Mouse (Mus musculus): ENCODE data around the gene Phactr2. TPM values are rescaled to one million over a fixed set of nuclear protein-coding genes. Genes with fewer than 3 reads are reported as not detected.
"Not testable (repeated sequence)": the region's sequence is repeated elsewhere in the genome, so short reads cannot be mapped to it uniquely, and the experiment has no call there.

Phactr2 gene
- 10.3 and 10.8 TPM in 2 replicates for polyA plus RNA-seq (2016; fragmentation: Nextera tagmentation; extraction: Ambion mirVana)

- Histone ChIP-seq H3K27me3 (ENCODE audit: low read depth, poor library complexity, severe bottlenecking) (peaks cover 59% of the 10 kb centered on the region), H3K36me3 (no peaks in the 10 kb centered on the region), H3K4me3 (peak within 1 kb of the TSS; percentile 79), H3K27ac (replicated peaks) (peak within 1 kb of the TSS; percentile 83), H3K9me3 (replicated peaks) (no peaks in the 10 kb centered on the region), H3K4me1 (peaks cover 18% of the 10 kb centered on the region)
- under 1% methylated on average over 67 of the region's 71 CpGs for WGBS
- peak; percentile 67 for DNase-seq (ENCODE audit: low spot score)
Measured at GRCm38 (mm10) chr10:13473833-13474567, at the start of gene Phactr2. Gene Phactr2, minus strand, starts transcription at chr10:13474412.

DNA sequence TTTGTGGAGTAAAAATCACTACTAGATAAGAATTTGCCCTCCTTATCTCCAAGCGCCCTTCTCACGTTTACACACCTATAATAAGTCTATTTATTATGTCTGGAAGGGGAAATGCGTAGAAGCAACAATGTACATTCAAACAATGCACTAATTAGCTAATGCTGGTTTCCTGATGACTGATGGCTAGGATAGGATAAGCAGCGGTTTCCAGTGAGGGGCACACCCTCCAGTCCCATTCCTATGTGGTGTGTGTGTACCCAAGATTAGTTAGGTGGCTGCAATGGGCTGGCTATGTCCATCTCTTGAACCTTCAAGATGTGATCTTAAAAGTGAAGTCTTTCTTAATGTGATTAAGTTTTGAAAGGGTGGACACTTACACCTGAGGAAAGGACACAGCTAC, 47.6 kb upstream of the Phactr2 start:
- H3K36me3 ChIP-seq, result peaks cover 5% of the 10 kb centered on the region
- no peaks in the 10 kb centered on the region for H3K9me3 ChIP-seq (replicated peaks)
- no peaks in the 10 kb centered on the region for H3K27me3 ChIP-seq (ENCODE audit: low read depth, poor library complexity, severe bottlenecking)
- H3K27ac ChIP-seq (replicated peaks), result no peak overlapping the region
- DNase-seq (ENCODE audit: low spot score), result no peak
- WGBS, result 84% methylated on average over 4 of the region's 4 CpGs
- H3K4me3 ChIP-seq, result no peak overlapping the region
- H3K4me1 ChIP-seq, result no peaks in the 10 kb centered on the region

DNA sequence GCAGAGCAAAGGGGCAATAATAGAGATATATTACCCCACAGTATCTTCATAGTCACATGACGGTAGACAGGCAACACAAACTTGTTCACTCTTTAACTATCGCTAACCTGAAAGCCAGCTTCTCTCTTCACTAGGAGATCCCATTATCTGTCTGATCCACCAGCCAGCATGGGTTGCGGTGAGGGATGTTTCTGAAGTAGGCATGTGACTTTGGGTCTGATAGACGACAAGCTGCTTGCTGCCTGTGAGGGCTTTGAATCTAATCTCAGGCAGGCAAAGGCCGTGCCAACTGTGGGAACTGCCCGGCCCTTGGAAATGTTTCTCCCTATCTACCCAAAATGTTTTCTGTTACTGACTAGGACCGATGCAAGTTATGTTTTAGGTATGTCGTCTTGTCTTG, 28.2 kb upstream of the Phactr2 start:
- Histone ChIP-seq H3K9me3 (replicated peaks) (no peaks in the 10 kb centered on the region), H3K27ac (replicated peaks) (no peak overlapping the region), H3K36me3 (peaks cover 4% of the 10 kb centered on the region; the same call in 1 of the 2 replicates), H3K27me3 (ENCODE audit: low read depth, poor library complexity, severe bottlenecking) (0 out of 2 replicates have a peak, but pooled peaks cover 13% of the 10 kb centered on the region), H3K4me1 (peaks cover 13% of the 10 kb centered on the region), H3K4me3 (no peak overlapping the region)
- DNase-seq (ENCODE audit: low spot score), result no peak
- WGBS, result 89% methylated on average over 8 of the region's 8 CpGs

GRCm38 (mm10) chr10:13501533-13501932, 27.3 kb upstream of the Phactr2 start:
- H3K4me3 ChIP-seq, result peak overlapping the region; percentile 72
- not testable (repeated sequence) for H3K36me3 ChIP-seq; DNase-seq (ENCODE audit: low spot score); H3K9me3 ChIP-seq (replicated peaks)
- peak overlapping the region; percentile 83 for H3K27ac ChIP-seq (replicated peaks)
- H3K4me1 ChIP-seq, result peaks cover 13% of the 10 kb centered on the region
- WGBS, result 68% methylated on average over 4 of the region's 4 CpGs
- 0 out of 2 replicates have a peak, but pooled peaks cover 13% of the 10 kb centered on the region for H3K27me3 ChIP-seq (ENCODE audit: low read depth, poor library complexity, severe bottlenecking)

DNA sequence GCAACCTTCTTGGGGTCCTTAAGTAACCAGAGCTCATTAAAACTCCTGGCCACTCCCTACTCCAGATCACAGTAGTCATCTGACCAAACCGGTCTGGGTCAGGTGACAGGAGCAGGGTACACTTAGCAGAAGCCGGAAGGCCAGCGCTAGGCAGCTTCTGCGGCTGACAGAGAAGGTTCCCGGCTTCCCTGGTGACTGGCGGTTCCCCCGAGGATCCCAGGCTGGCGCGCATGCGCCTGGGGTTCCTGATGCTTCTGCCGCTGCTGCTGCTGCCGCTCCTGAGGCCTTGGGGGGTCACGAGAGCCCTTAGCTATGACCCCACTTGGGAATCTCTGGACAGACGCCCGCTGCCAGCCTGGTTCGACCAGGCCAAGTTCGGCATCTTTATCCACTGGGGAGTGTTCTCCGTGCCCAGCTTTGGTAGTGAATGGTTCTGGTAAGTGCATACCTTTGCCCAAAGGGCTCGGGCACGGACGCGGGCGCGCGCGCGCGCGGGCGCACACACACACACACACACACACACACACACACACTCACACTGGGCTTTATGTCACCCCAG, 26.8 kb upstream of the Phactr2 start:
- no peaks in the 10 kb centered on the region for H3K9me3 ChIP-seq (replicated peaks)
- H3K36me3 ChIP-seq, result peaks cover 4% of the 10 kb centered on the region; the same call in 1 of the 2 replicates
- WGBS, result 1% methylated on average over 30 of the region's 30 CpGs
- H3K27me3 ChIP-seq (ENCODE audit: low read depth, poor library complexity, severe bottlenecking), result 0 out of 2 replicates have a peak, but pooled peaks cover 13% of the 10 kb centered on the region
- H3K4me1 ChIP-seq, result peaks cover 13% of the 10 kb centered on the region
- H3K27ac ChIP-seq (replicated peaks), result peak overlapping the region; percentile 83
- H3K4me3 ChIP-seq, result peak overlapping the region; percentile 72
- peak; percentile 86 for DNase-seq (ENCODE audit: low spot score)

- peaks cover 13% of the 10 kb centered on the region for H3K4me1 ChIP-seq
- DNase-seq (ENCODE audit: low spot score), result peak; percentile 13
- no peaks in the 10 kb centered on the region for H3K9me3 ChIP-seq (replicated peaks)
- H3K27ac ChIP-seq (replicated peaks), result peak overlapping the region; percentile 83
- 47% methylated on average over 9 of the region's 9 CpGs for WGBS
- H3K4me3 ChIP-seq, result peak overlapping the region; percentile 72
- H3K36me3 ChIP-seq, result peaks cover 4% of the 10 kb centered on the region; the same call in 1 of the 2 replicates
- 0 out of 2 replicates have a peak, but pooled peaks cover 13% of the 10 kb centered on the region for H3K27me3 ChIP-seq (ENCODE audit: low read depth, poor library complexity, severe bottlenecking)
Measured at GRCm38 (mm10) chr10:13500473-13500872, 26.3 kb upstream of the Phactr2 start.

DNA sequence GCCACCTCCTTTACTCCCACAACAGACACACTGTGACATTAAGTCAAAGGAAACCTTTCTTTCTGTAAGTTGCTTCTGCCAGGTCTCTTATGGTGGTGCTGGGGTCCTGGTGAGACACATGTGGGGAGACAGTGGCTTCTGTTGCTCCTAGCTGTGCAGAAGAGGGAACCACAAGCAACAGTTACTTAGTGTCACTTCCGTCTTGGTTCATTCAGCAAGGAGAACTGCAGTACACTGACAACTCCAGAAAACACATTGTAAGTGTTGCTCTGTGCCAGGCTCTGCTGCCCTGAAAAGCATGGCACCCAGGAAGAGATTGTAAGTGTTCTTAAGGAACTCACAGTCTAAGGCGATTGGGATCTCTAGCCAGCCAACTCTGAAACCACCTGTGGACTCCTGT, 25.1 kb upstream of the Phactr2 start, which contains the start of gene Fuca2:
Gene Fuca2 (plus strand): TSS at position 210 of the 400 bp plus-strand sequence.
- H3K27me3 ChIP-seq (ENCODE audit: low read depth, poor library complexity, severe bottlenecking), result 0 out of 2 replicates have a peak, but pooled peaks cover 13% of the 10 kb centered on the region
- no peaks in the 10 kb centered on the region for H3K9me3 ChIP-seq (replicated peaks)
- 89% methylated on average over 2 of the region's 2 CpGs for WGBS
- H3K27ac ChIP-seq (replicated peaks), result no peak within 1 kb of the TSS
- H3K36me3 ChIP-seq, result no peaks in the 10 kb centered on the region
- DNase-seq (ENCODE audit: low spot score), result no peak
- peaks cover 13% of the 10 kb centered on the region for H3K4me1 ChIP-seq
- H3K4me3 ChIP-seq, result no peak within 1 kb of the TSS

- DNase-seq (ENCODE audit: low spot score), result no peak
- Histone ChIP-seq H3K27ac (replicated peaks) (no peak overlapping the region), H3K36me3 (no peaks in the 10 kb centered on the region), H3K9me3 (replicated peaks) (no peaks in the 10 kb centered on the region), H3K27me3 (ENCODE audit: low read depth, poor library complexity, severe bottlenecking) (0 out of 2 replicates have a peak, but pooled peaks cover 13% of the 10 kb centered on the region), H3K4me3 (no peak overlapping the region), H3K4me1 (peaks cover 9% of the 10 kb centered on the region)
- WGBS, result 89% methylated on average over 3 of the region's 3 CpGs
Measured at GRCm38 (mm10) chr10:13496315-13496714, 22.1 kb upstream of the Phactr2 start.

- no peak for DNase-seq (ENCODE audit: low spot score)
- Histone ChIP-seq H3K4me3 (no peak overlapping the region), H3K4me1 (no peaks in the 10 kb centered on the region), H3K36me3 (no peaks in the 10 kb centered on the region), H3K27me3 (ENCODE audit: low read depth, poor library complexity, severe bottlenecking) (0 out of 2 replicates have a peak, but pooled peaks cover 2% of the 10 kb centered on the region), H3K27ac (replicated peaks) (no peak overlapping the region), H3K9me3 (replicated peaks) (no peaks in the 10 kb centered on the region)
- WGBS, result 90% methylated on average over 9 of the region's 9 CpGs
Measured at GRCm38 (mm10) chr10:13493978-13494686, 19.9 kb upstream of the Phactr2 start.

DNA sequence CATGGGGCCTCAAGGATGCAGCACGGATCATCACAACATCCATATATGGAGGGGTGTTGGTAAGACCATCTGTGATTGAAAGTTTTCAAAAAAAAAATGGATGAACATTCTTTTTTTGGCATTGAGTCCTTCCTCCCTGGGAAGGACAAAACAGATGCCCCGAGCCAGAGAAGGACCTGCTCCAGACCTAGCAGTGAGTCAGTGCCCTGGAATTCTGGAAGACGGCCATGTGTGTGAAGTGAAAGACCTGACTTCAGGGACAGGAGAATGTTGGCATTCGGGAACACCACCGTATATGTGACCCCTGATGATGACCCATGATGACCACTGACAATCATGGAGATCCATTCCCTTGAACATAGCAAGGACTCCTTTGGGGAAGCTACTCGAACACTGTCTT, 15.5 kb upstream of the Phactr2 start:
- DNase-seq (ENCODE audit: low spot score), result no peak
- Histone ChIP-seq H3K9me3 (replicated peaks) (no peaks in the 10 kb centered on the region), H3K4me3 (no peak overlapping the region), H3K27ac (replicated peaks) (no peak overlapping the region), H3K36me3 (no peaks in the 10 kb centered on the region), H3K27me3 (ENCODE audit: low read depth, poor library complexity, severe bottlenecking) (no peaks in the 10 kb centered on the region), H3K4me1 (no peaks in the 10 kb centered on the region)
- 85% methylated on average over 6 of the region's 6 CpGs for WGBS

- Histone ChIP-seq H3K27me3 (ENCODE audit: low read depth, poor library complexity, severe bottlenecking) (no peaks in the 10 kb centered on the region), H3K36me3 (no peaks in the 10 kb centered on the region), H3K27ac (replicated peaks) (no peak overlapping the region), H3K9me3 (replicated peaks) (no peaks in the 10 kb centered on the region), H3K4me1 (0 out of 2 replicates have a peak, but pooled peaks cover 6% of the 10 kb centered on the region), H3K4me3 (no peak overlapping the region)
- no peak for DNase-seq (ENCODE audit: low spot score)
- 81% methylated on average over 4 of the region's 4 CpGs for WGBS
Measured at GRCm38 (mm10) chr10:13485958-13486357, 11.7 kb upstream of the Phactr2 start.

DNA sequence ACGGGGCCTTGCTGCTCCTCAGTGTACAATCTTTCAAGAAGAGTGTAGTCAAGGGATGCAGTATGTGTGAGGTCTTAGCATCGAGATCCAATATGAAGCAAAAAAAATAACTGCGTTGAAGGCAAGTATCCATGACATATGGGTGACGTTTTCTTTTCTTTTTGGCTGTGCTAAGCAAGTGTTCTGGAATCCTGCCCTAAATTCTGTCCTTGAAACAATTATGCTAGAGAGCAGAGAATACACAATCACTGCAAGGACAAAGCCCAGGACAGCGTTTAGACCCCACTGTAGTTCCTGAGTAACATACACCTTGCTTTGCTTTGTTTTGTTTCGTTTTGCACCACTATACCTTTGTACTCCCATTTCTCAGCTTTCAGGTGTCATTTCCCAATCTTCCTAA, 5.1 kb upstream of the Phactr2 start:
- DNase-seq (ENCODE audit: low spot score), result no peak
- no peak overlapping the region for H3K27ac ChIP-seq (replicated peaks)
- 89% methylated on average over 6 of the region's 6 CpGs for WGBS

More for the DNA sequence above, 5.1 kb upstream of the Phactr2 start:
- H3K36me3 ChIP-seq, result no peaks in the 10 kb centered on the region
- H3K9me3 ChIP-seq (replicated peaks), result no peaks in the 10 kb centered on the region
- no peak overlapping the region for H3K4me3 ChIP-seq
- H3K27me3 ChIP-seq (ENCODE audit: low read depth, poor library complexity, severe bottlenecking), result peaks cover 23% of the 10 kb centered on the region
- peaks cover 14% of the 10 kb centered on the region for H3K4me1 ChIP-seq

Measured in midbrain, embryonic 10.5 days (tissue).